Mouse (Mus musculus) 416B (cell line): ENCODE measurements at regions not wholly inside any gene's neighbourhood (a gene's known extent, or its start where the extent isn't known, plus 50 kb on each side); places are given as distances from the start of the nearest gene placed in this dataset.
A peak's percentile ranks its signal among the peaks of the same experiment; 100 is the strongest.
"Not testable (repeated sequence)": the region's sequence is repeated elsewhere in the genome, so short reads cannot be mapped to it uniquely, and the experiment has no call there.

ENCODE experiments used
- DNase-seq: peaks from one replicate; pipeline ENCODE4 v3.0.0; 2011; ENCODE audit warnings: low read depth

- not testable (repeated sequence) for DNase-seq
Measured at GRCm38 (mm10) chr16:50774699-50775098, 183.7 kb upstream of the Ccdc54 start.

- DNase-seq, result no peak
Measured at GRCm38 (mm10) chr16:50766055-50766770, 175.3 kb upstream of the Ccdc54 start.

GRCm38 (mm10) chr16:50762096-50762495, 171.1 kb upstream of the Ccdc54 start:
- no peak for DNase-seq

- no peak for DNase-seq
Measured at GRCm38 (mm10) chr16:50759979-50760378, 169.0 kb upstream of the Ccdc54 start.

GRCm38 (mm10) chr16:50756696-50757095, 165.7 kb upstream of the Ccdc54 start:
- DNase-seq, result peak; percentile 89

- peak; percentile 80 for DNase-seq
Measured at GRCm38 (mm10) chr16:50753612-50754389, 162.8 kb upstream of the Ccdc54 start.

- no peak for DNase-seq
Measured at GRCm38 (mm10) chr16:50753046-50753445, 162.1 kb upstream of the Ccdc54 start.

GRCm38 (mm10) chr16:50752277-50752600, 161.3 kb upstream of the Ccdc54 start:
- no peak for DNase-seq

- DNase-seq, result no peak
Measured at GRCm38 (mm10) chr16:50751495-50752276, 160.7 kb upstream of the Ccdc54 start.

- peak; percentile 26 for DNase-seq
Measured at GRCm38 (mm10) chr16:50747698-50748097, 156.7 kb upstream of the Ccdc54 start.

- DNase-seq, result no peak
Measured at GRCm38 (mm10) chr16:50745723-50746122, 154.8 kb upstream of the Ccdc54 start.

- peak; percentile 82 for DNase-seq
Measured at GRCm38 (mm10) chr16:50737396-50737843, 146.5 kb upstream of the Ccdc54 start.

- peak; percentile 97 for DNase-seq
Measured at GRCm38 (mm10) chr16:50736151-50737047, 145.4 kb upstream of the Ccdc54 start.

GRCm38 (mm10) chr16:50733359-50733758, 142.4 kb upstream of the Ccdc54 start:
- DNase-seq, result no peak

GRCm38 (mm10) chr16:50732082-50733006, 141.4 kb upstream of the Ccdc54 start:
- peak; percentile 96 for DNase-seq

- peak; percentile 65 for DNase-seq
Measured at GRCm38 (mm10) chr16:50729341-50729740, 138.4 kb upstream of the Ccdc54 start.

GRCm38 (mm10) chr16:50723144-50723543, 132.2 kb upstream of the Ccdc54 start:
- no peak for DNase-seq

- peak; percentile 80 for DNase-seq
Measured at GRCm38 (mm10) chr16:50717306-50718017, 126.5 kb upstream of the Ccdc54 start.

GRCm38 (mm10) chr16:50709727-50710126, 118.8 kb upstream of the Ccdc54 start:
- DNase-seq, result no peak

GRCm38 (mm10) chr16:50707906-50708305, 117.0 kb upstream of the Ccdc54 start:
- no peak for DNase-seq
